Mouse (Mus musculus): ENCODE results near the gene Mrrf.

Gene Mrrf

GRCm38 (mm10) chr2:36200813-36201212 lies 64.6 kb downstream of the Mrrf start:
- DNase-seq (ENCODE audit: low spot score), result no peak

GRCm38 (mm10) chr2:36201756-36202610 lies 65.8 kb downstream of the Mrrf start:
- no peak for DNase-seq (ENCODE audit: low spot score)

GRCm38 (mm10) chr2:36202611-36202880 lies 66.4 kb downstream of the Mrrf start:
- no peak for DNase-seq (ENCODE audit: low spot score)

- DNase-seq (ENCODE audit: low spot score), result no peak
These were observed 67.0 kb downstream of the Mrrf start for GRCm38 (mm10) chr2:36203011-36203825.

GRCm38 (mm10) chr2:36204595-36204994 lies 68.4 kb downstream of the Mrrf start:
- DNase-seq (ENCODE audit: low spot score), result no peak

GRCm38 (mm10) chr2:36207071-36207470 lies 70.9 kb downstream of the Mrrf start:
- no peak for DNase-seq (ENCODE audit: low spot score)

- no peak for DNase-seq (ENCODE audit: low spot score)
These were observed 74.6 kb downstream of the Mrrf start for GRCm38 (mm10) chr2:36210796-36211195.

- no peak for DNase-seq (ENCODE audit: low spot score)
These were observed 75.6 kb downstream of the Mrrf start for GRCm38 (mm10) chr2:36211785-36212184.

- DNase-seq (ENCODE audit: low spot score), result no peak
These were observed 76.9 kb downstream of the Mrrf start for GRCm38 (mm10) chr2:36213108-36213507.

- peak; percentile 68 for DNase-seq (ENCODE audit: low spot score)
These were observed 77.8 kb downstream of the Mrrf start for GRCm38 (mm10) chr2:36214023-36214422.

- no peak for DNase-seq (ENCODE audit: low spot score)
These were observed 78.2 kb downstream of the Mrrf start for GRCm38 (mm10) chr2:36214425-36214824.

- DNase-seq (ENCODE audit: low spot score), result no peak
These were observed 79.1 kb downstream of the Mrrf start for GRCm38 (mm10) chr2:36215203-36215739.

- DNase-seq (ENCODE audit: low spot score), result no peak
These were observed 80.4 kb downstream of the Mrrf start for GRCm38 (mm10) chr2:36216546-36216945.

- no peak for DNase-seq (ENCODE audit: low spot score)
These were observed 80.9 kb downstream of the Mrrf start for GRCm38 (mm10) chr2:36216953-36217573.

- no peak for DNase-seq (ENCODE audit: low spot score)
These were observed 81.6 kb downstream of the Mrrf start for GRCm38 (mm10) chr2:36217692-36218233.

- DNase-seq (ENCODE audit: low spot score), result no peak
These were observed 83.9 kb downstream of the Mrrf start for GRCm38 (mm10) chr2:36220106-36220505.

GRCm38 (mm10) chr2:36220891-36221290 lies 84.7 kb downstream of the Mrrf start:
- DNase-seq (ENCODE audit: low spot score), result no peak

- no peak for DNase-seq (ENCODE audit: low spot score)
These were observed 86.1 kb downstream of the Mrrf start for GRCm38 (mm10) chr2:36222168-36222848.

GRCm38 (mm10) chr2:36223436-36223835 lies 87.2 kb downstream of the Mrrf start:
- no peak for DNase-seq (ENCODE audit: low spot score)

GRCm38 (mm10) chr2:36224153-36224552 lies 88.0 kb downstream of the Mrrf start:
- no peak for DNase-seq (ENCODE audit: low spot score)

- no peak for DNase-seq (ENCODE audit: low spot score)
These were observed 88.4 kb downstream of the Mrrf start for GRCm38 (mm10) chr2:36224599-36224998.

GRCm38 (mm10) chr2:36230366-36230765 lies 94.2 kb downstream of the Mrrf start, which contains the start of gene Ptgs1:
Ptgs1 (plus strand) TSS chr2:36230426.
- no peak for DNase-seq (ENCODE audit: low spot score)
